Mouse (Mus musculus) urinary bladder, postnatal 14 days (tissue): ENCODE measurements around the gene Gzma.

Experiments
- DNase-seq: peaks from one replicate; pipeline ENCODE4 v3.0.0; 2021; ENCODE audit warnings: low spot score

Gene Gzma

GRCm38 (mm10) chr13:113100879-113101278 lies at the start of gene Gzma:
Gene Gzma (minus strand): TSS chr13:113100981.
- no peak for DNase-seq

- no peak for DNase-seq
These were observed 38.8 kb upstream of the Gzma start for GRCm38 (mm10) chr13:113139597-113139996.

- DNase-seq: no peak
These were observed 29.2 kb upstream of the Gzma start for GRCm38 (mm10) chr13:113129974-113130373.

GRCm38 (mm10) chr13:113121326-113121725 lies 20.5 kb upstream of the Gzma start:
- DNase-seq: no peak

- DNase-seq: no peak
These were observed 19.8 kb upstream of the Gzma start for GRCm38 (mm10) chr13:113120324-113121237.

- no peak for DNase-seq
These were observed 18.2 kb upstream of the Gzma start for GRCm38 (mm10) chr13:113118977-113119376.

- DNase-seq: no peak
These were observed 4.0 kb upstream of the Gzma start for GRCm38 (mm10) chr13:113104759-113105158.

GRCm38 (mm10) chr13:113101804-113102203 lies 1.0 kb upstream of the Gzma start:
- DNase-seq: no peak

- DNase-seq: no peak
These were observed 2.4 kb downstream of the Gzma start for GRCm38 (mm10) chr13:113098406-113098805.

GRCm38 (mm10) chr13:113097011-113097410 lies 3.8 kb downstream of the Gzma start:
- no peak for DNase-seq

GRCm38 (mm10) chr13:113094618-113095017 lies 6.2 kb downstream of the Gzma start:
- no peak for DNase-seq

GRCm38 (mm10) chr13:113090489-113090888 lies 10.3 kb downstream of the Gzma start:
- DNase-seq: no peak

GRCm38 (mm10) chr13:113087226-113088017 lies 13.4 kb downstream of the Gzma start:
- no peak for DNase-seq

GRCm38 (mm10) chr13:113084732-113085131 lies 16.0 kb downstream of the Gzma start:
- no peak for DNase-seq

GRCm38 (mm10) chr13:113082101-113082500 lies 18.7 kb downstream of the Gzma start:
- DNase-seq: no peak

- no peak for DNase-seq
These were observed 21.8 kb downstream of the Gzma start for GRCm38 (mm10) chr13:113079021-113079420.

- no peak for DNase-seq
These were observed 36.2 kb downstream of the Gzma start for GRCm38 (mm10) chr13:113064542-113064941.

GRCm38 (mm10) chr13:113061746-113062145 lies 39.0 kb downstream of the Gzma start:
- no peak for DNase-seq

- DNase-seq: no peak
These were observed 45.0 kb downstream of the Gzma start for GRCm38 (mm10) chr13:113055826-113056225.

GRCm38 (mm10) chr13:113054230-113054629 lies 46.6 kb downstream of the Gzma start:
- DNase-seq: no peak

- no peak for DNase-seq
These were observed 53.1 kb downstream of the Gzma start for GRCm38 (mm10) chr13:113047647-113048046.

GRCm38 (mm10) chr13:113047018-113047417 lies 53.8 kb downstream of the Gzma start:
- no peak for DNase-seq
